Mouse (Mus musculus) forebrain, embryonic 12.5 days (tissue): Measurements from ENCODE around the gene Pnp2. TPM values are rescaled to one million over a fixed set of nuclear protein-coding genes. Genes with fewer than 3 reads are reported as not detected.
A peak's percentile ranks its signal among the peaks of the same experiment; 100 is the strongest.
"Not testable (repeated sequence)": the region's sequence is repeated elsewhere in the genome, so short reads cannot be mapped to it uniquely, and the experiment has no call there.

ENCODE experiments used
- ATAC-seq: fragments of 200-750 bp; cut with Nextera tagmentation; 2 replicates; pipeline ENCODE4 v1.8.0; 2017; ENCODE audit warnings: moderate TSS enrichment; ENCODE audit not compliant: low FRiP score
- H3K27ac ChIP-seq: fragments of 300-500 bp; sonication (generic); 2 replicates; pipeline ENCODE4 v1.5.1; 2016; ENCODE audit warnings: mild to moderate bottlenecking
- H3K27me3 ChIP-seq: fragments of 300-500 bp; sonication (generic); 2 replicates; pipeline ENCODE4 v1.6.1; 2016; ENCODE audit warnings: mild to moderate bottlenecking
- H3K36me3 ChIP-seq: fragments of 300-500 bp; sonication (generic); replicated peaks from 2 replicates; pipeline ENCODE4 v1.6.1; 2016; ENCODE audit warnings: mild to moderate bottlenecking
- H3K4me1 ChIP-seq: fragments of 300-500 bp; sonication (generic); 2 replicates; pipeline ENCODE4 v1.6.1; 2016
- H3K4me2 ChIP-seq: fragments of 300-500 bp; sonication (generic); 2 replicates; pipeline ENCODE4 v1.6.1; 2016; ENCODE audit warnings: mild to moderate bottlenecking, moderate library complexity
- H3K4me3 ChIP-seq: fragments of 300-500 bp; sonication (generic); replicated peaks from 2 replicates; pipeline ENCODE4 v1.5.1; 2016; ENCODE audit warnings: mild to moderate bottlenecking
- H3K9ac ChIP-seq: fragments of 300-500 bp; sonication (generic); 2 replicates; pipeline ENCODE4 v1.6.1; 2016; ENCODE audit warnings: mild to moderate bottlenecking
- H3K9me3 ChIP-seq: fragments of 300-500 bp; sonication (generic); 2 replicates; pipeline ENCODE4 v1.6.1; 2016
- WGBS: fragments of 180-500 bp; shearing (Covaris S2); methylation state at CpG from one replicate; pipeline ENCODE4 v1.1.7; 2016; 5-methylcytosine and 5-hydroxymethylcytosine counted together
- polyA plus RNA-seq: library from polyadenylated mRNA; unstranded; fragments of >200 nt; fragmentation: Nextera tagmentation; extraction: Ambion mirVana; gene quantifications from 2 replicates; pipeline ENCODE4 v1.2.1, GENCODE M21; 2016

Pnp2 gene
- polyA plus RNA-seq, 1 experiment from 2014 or later, result 0.42 TPM

DNA sequence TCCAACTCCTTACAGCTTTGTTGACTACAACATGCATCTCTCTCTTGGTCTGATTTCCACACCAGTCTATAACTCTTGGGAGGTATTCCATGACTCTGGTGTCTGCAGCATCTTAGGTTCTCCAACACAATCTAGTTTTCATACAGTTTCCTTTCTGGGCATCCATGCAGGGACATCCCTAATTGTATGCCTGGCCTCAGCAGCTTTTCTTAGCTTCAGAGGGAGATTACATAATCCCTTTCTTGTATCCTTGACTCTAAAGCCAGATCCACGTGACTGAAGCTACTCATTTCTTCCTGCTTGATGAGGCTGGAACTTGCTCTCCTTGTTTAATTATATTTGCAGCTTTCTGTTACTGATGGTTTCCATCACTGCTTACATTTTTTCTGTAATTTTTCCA, 19.1 kb upstream of the Pnp2 start:
- 63% methylated on average over 1 of the region's 1 CpGs for WGBS
- H3K4me3 ChIP-seq, result no peak overlapping the region

GRCm38 (mm10) chr14:50938119-50938908, 17.5 kb upstream of the Pnp2 start:
- H3K36me3 ChIP-seq, result no peaks in the 10 kb centered on the region

More for the DNA sequence above, 19.1 kb upstream of the Pnp2 start:
- peaks cover 4% of the 10 kb centered on the region for H3K4me1 ChIP-seq
- H3K27me3 ChIP-seq, result 0 out of 2 replicates have a peak, but pooled peaks cover 4% of the 10 kb centered on the region
- H3K9me3 ChIP-seq, result no peaks in the 10 kb centered on the region
- no peak overlapping the region for H3K4me2 ChIP-seq
- no peak overlapping the region for H3K9ac ChIP-seq
- no peaks in the 10 kb centered on the region for H3K36me3 ChIP-seq
- no peak overlapping the region for H3K27ac ChIP-seq
- ATAC-seq, result no peak

DNA sequence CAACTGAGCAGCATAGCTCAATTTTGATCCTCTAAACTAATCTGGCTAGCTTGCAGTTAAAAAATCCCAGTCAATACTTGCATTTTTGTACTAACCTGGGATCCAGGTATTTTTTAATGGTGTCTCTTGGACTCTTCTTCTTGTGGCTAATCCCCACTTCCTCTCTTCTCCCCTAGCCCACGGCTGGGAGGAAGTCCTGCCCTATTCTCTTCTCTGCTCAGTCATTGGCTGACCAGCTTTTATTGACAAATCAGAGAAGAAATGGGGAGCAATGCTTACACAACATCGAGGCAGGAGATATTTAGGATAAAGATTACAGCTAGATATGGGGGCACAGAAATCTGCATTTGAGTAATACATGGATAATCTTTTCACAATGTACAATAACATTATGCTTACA, 16.9 kb upstream of the Pnp2 start:
- Histone ChIP-seq H3K27me3 (0 out of 2 replicates have a peak, but pooled peaks cover 4% of the 10 kb centered on the region), H3K27ac (no peak overlapping the region), H3K36me3 (no peaks in the 10 kb centered on the region), H3K4me1 (peaks cover 2% of the 10 kb centered on the region; the same call in 1 of the 2 replicates), H3K9me3 (no peaks in the 10 kb centered on the region), H3K9ac (no peak overlapping the region), H3K4me3 (no peak overlapping the region), H3K4me2 (no peak overlapping the region)
- WGBS, result 57% methylated on average over 2 of the region's 2 CpGs
- no peak for ATAC-seq

More at GRCm38 (mm10) chr14:50938119-50938908, 17.5 kb upstream of the Pnp2 start:
- Histone ChIP-seq H3K4me2 (no peak overlapping the region), H3K27ac (no peak overlapping the region), H3K27me3 (0 out of 2 replicates have a peak, but pooled peaks cover 4% of the 10 kb centered on the region), H3K9ac (no peak overlapping the region), H3K4me1 (no peaks in the 10 kb centered on the region), H3K4me3 (no peak overlapping the region), H3K9me3 (no peaks in the 10 kb centered on the region)
- ATAC-seq, result no peak
- 86% methylated on average over 3 of the region's 3 CpGs for WGBS

DNA sequence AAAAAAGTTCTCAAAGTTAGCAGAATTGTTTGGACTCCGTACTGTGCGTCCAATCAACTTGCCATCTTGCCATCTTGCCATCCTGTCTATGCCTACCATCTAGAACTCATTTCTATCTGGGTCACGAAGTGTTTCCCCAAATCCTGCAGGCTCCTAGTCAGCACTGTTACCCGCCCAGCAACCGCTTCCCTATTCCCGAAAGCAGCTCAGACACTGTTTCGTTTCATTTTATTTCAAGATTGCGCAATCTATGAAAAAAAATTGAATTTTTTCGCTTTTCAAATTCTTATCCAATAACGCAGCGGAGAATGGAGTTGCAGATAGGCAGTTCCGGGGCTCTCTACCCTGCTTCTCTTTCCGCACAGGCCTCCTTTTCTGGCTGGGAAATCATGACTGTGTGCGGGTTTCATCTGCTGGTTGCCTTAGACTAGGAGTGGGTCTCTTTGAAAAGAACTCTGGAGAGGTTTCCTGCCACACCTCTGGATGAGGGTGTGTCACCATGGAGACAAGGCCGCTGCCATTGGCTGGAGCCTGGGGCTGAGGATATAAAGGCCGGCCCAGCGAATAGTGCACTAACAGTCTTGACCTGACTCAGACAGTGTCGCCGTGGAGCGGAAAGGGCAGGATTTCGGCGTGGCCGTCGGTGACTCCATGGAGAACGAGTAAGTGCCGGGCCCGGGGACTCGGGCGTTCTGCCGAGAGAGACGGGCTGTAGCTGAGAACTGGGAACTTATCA, 11.7 kb upstream of the Pnp2 start, which contains the start of gene Gm49342:
Gene Gm49342 (plus strand): TSS at position 586 of the 736 bp plus-strand sequence.
- Histone ChIP-seq H3K27me3 (no peaks in the 10 kb centered on the region), H3K4me3 (peak within 1 kb of the TSS; percentile 48), H3K4me1 (peaks cover 10% of the 10 kb centered on the region), H3K4me2 (peak within 1 kb of the TSS; percentile 60), H3K27ac (peak within 1 kb of the TSS; percentile 89), H3K36me3 (peaks cover 3% of the 10 kb centered on the region; the same call in 1 of the 2 replicates), H3K9me3 (no peaks in the 10 kb centered on the region), H3K9ac (peak within 1 kb of the TSS; percentile 60)
- ATAC-seq, result peak; percentile 98
- WGBS, result 17% methylated on average over 31 of the region's 31 CpGs

DNA sequence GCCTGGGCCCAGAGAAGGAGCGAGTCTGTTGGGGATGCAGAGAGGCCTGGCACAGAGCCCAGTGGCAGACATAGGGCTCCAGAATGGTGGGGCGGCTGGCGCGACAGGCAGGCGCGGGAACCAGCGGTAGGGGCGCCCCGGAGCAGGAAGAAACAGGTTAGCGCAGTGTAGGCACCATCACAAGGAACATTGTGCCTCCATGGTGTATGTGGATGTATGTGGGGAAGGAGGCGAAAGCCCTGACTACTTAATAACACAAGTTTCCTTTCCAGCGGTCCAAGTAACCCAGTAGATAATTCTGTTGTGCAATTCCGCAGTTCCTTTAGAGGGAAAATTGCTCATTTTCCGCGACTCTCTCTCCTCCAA, 11.1 kb upstream of the Pnp2 start:
- ATAC-seq, result peak; percentile 97

GRCm38 (mm10) chr14:50945081-50945480, 10.7 kb upstream of the Pnp2 start:
- H3K27ac ChIP-seq, result peak overlapping the region; percentile 89
- ATAC-seq, result peak; percentile 38; the same call in 1 of the 2 replicates
- not testable (repeated sequence) for H3K9me3 ChIP-seq, H3K36me3 ChIP-seq, H3K4me1 ChIP-seq, H3K27me3 ChIP-seq
- peak overlapping the region; percentile 60 for H3K9ac ChIP-seq
- H3K4me2 ChIP-seq, result peak overlapping the region; percentile 60
- H3K4me3 ChIP-seq, result peak overlapping the region; percentile 48
- 10% methylated on average over 6 of the region's 6 CpGs for WGBS

More for the DNA sequence above, 11.1 kb upstream of the Pnp2 start:
- peak overlapping the region; percentile 48 for H3K4me3 ChIP-seq
- peak overlapping the region; percentile 89 for H3K27ac ChIP-seq
- H3K27me3 ChIP-seq, H3K4me1 ChIP-seq, H3K36me3 ChIP-seq, H3K9me3 ChIP-seq: not testable (repeated sequence)
- H3K9ac ChIP-seq, result peak overlapping the region; percentile 60
- peak overlapping the region; percentile 60 for H3K4me2 ChIP-seq
- 0% methylated on average over 15 of the region's 15 CpGs for WGBS

GRCm38 (mm10) chr14:50945526-50945925, 10.3 kb upstream of the Pnp2 start:
- H3K27me3 ChIP-seq, ATAC-seq, H3K9me3 ChIP-seq, H3K36me3 ChIP-seq, H3K27ac ChIP-seq, H3K4me1 ChIP-seq: not testable (repeated sequence)
- Histone ChIP-seq H3K4me3 (peak overlapping the region; percentile 48), H3K4me2 (peak overlapping the region; percentile 60), H3K9ac (peak overlapping the region; percentile 60)
- 35% methylated on average over 3 of the region's 3 CpGs for WGBS

DNA sequence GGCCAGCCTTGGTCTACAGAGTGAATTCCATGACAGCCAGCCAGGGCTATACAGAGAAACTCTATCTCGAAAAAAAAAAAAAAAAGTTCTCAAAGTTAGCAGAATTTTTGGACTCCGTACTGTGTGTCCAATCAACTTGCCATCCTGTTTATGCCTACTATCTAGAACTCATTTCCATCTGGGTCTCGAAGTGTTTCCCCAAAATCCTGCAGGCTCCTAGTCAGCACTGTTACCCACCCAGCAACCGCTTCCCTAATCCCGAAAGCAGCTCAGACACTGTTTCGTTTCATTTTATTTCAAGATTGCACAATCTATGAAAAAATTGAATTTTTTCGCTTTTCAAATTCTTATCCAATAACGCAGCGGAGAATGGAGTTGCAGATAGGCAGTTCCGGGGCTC, 305 bp upstream of the Pnp2 start:
- Histone ChIP-seq H3K36me3 (peaks cover 9% of the 10 kb centered on the region), H3K4me1 (0 out of 2 replicates have a peak, but pooled peaks cover 3% of the 10 kb centered on the region), H3K4me3 (no peak overlapping the region), H3K9me3 (no peaks in the 10 kb centered on the region), H3K27ac (no peak overlapping the region), H3K9ac (no peak overlapping the region), H3K27me3 (no peaks in the 10 kb centered on the region), H3K4me2 (no peak overlapping the region)
- ATAC-seq, result no peak
- 89% methylated on average over 10 of the region's 10 CpGs for WGBS

DNA sequence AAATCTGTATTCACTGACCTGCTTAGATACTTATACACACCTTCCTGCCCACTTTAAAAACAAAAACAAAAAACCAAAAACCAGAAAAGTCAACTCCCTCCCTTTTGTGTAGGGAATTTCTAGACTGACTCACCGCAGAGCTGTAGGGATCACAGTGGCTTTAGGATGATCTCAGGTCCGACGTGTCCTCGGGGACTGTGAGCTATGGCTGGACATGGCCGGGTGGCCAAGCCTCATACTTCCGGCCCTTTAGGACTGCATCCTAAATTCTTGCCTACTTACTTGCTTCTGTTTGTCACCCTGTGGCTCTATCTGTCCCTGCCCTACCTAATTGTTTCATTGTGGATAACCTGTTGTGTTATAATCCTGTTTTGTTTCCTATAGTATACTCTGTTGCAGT, 932 bp downstream of the Pnp2 start:
- not testable (repeated sequence) for H3K9ac ChIP-seq, H3K27me3 ChIP-seq, H3K27ac ChIP-seq, H3K4me3 ChIP-seq, H3K4me1 ChIP-seq, H3K9me3 ChIP-seq, ATAC-seq, H3K36me3 ChIP-seq
- WGBS, result 82% methylated on average over 6 of the region's 6 CpGs
- H3K4me2 ChIP-seq, result peak overlapping the region; percentile 35; the same call in 1 of the 2 replicates

- not testable (repeated sequence) for H3K9ac ChIP-seq, H3K27ac ChIP-seq, H3K27me3 ChIP-seq, ATAC-seq, H3K36me3 ChIP-seq, H3K4me3 ChIP-seq, H3K9me3 ChIP-seq, H3K4me1 ChIP-seq, H3K4me2 ChIP-seq
- 76% methylated on average over 3 of the region's 3 CpGs for WGBS
These were observed 1.4 kb downstream of the Pnp2 start for GRCm38 (mm10) chr14:50957146-50957545.

DNA sequence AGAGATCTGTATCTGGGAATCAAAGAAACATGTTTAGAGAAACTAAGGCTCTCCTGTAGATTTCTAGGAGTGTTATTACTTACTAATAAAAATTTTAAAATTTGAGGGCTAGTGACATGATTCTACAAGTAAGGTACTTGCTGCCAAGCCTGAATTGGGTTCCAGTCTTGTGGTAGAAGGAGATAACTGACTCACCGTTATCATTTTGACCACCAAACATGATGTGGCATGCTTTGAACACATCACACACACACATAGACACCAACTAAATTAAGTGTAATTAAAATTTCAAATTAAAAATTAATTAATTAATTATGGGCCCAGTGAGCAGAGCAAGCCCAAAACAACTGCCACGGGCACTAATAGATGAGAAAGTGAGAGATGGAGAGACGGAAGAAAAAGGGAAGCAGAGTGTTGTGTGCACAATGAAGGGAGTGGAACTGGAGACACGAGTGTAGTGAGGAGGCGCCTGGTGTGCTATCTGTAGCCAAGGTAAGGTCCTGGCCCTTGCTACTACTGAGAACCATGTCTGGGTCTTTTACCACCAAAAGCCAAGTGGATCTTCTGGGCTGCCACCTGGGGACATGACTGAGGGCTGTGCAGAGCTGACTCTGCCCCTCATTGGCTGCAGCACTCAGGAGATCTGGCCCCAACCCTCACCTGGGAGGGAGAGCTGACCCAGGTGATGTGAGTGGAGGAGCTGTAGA, 2.6 kb downstream of the Pnp2 start:
- not testable (repeated sequence) for H3K36me3 ChIP-seq, H3K27me3 ChIP-seq, H3K9me3 ChIP-seq, H3K4me1 ChIP-seq, H3K27ac ChIP-seq, ATAC-seq, H3K4me2 ChIP-seq, H3K9ac ChIP-seq, H3K4me3 ChIP-seq
- 88% methylated on average over 5 of the region's 5 CpGs for WGBS
